Mouse (Mus musculus) megakaryocyte, embryonic 14.5 days (primary cell): Measurements from ENCODE around the gene Sort1.

Experiments
- FLI1 ChIP-seq: IDR thresholded peaks from 2 replicates; pipeline ENCODE4 v1.6.1; 2012; ENCODE audit warnings: low read length, inconsistent platforms, mixed read lengths
- GATA1 ChIP-seq: IDR thresholded peaks from 3 replicates; pipeline ENCODE4 v1.6.1; 2012; ENCODE audit warnings: mixed read lengths, low read length, inconsistent platforms, borderline replicate concordance

DNA sequence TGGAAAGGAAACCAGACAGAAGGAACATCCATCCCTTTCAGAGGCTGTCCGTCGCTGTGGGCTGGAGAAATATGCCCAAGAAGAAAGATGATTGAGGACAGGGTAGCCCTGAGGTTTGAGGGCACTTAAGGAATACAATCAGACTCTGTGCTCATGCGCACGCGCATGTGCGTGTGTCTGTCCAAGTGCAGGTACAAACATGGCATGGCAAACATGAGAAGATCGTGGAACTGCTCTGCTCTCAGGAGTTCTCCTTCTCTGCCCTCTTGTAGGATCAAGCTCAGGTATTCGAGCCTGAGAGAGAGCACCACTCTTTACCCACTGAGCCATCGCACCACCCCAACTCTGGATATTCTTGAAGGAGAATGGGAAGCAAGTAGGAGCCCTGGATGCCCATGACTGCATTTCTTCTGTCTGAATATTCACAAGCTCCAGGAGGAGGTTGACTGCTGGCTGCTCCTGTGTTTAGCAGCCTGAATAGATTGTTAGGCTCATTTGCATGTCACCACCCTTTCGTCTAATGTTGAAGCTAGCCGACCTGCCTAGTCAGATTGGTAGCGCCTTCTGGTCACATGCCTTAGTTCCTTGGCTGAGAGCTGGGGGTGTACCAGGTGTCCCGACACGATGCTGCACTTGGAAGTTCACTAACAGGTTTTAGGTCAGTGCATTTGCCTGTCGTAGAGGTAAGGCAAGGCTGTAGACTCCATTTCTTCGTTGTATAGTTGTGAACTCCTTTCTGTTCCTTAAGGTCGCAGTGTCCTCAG is 7.3 kb downstream of the Sort1 start:
- no peak for TF ChIP-seq GATA1
- no peak for TF ChIP-seq FLI1
